Mouse (Mus musculus): ENCODE measurements at regions not wholly inside any gene's neighbourhood (a gene's known extent, or its start where the extent isn't known, plus 50 kb on each side); places are given as distances from the start of the nearest gene placed in this dataset.

- no peak for DNase-seq (ENCODE audit: low spot score)
Measured at GRCm38 (mm10) chr1:120759380-120759779, 157.2 kb downstream of the En1 start.

GRCm38 (mm10) chr1:120761364-120761763 is 159.1 kb downstream of the En1 start:
- DNase-seq (ENCODE audit: low spot score): no peak

- no peak for DNase-seq (ENCODE audit: low spot score)
Measured at GRCm38 (mm10) chr1:120762498-120762897, 160.3 kb downstream of the En1 start.

- DNase-seq (ENCODE audit: low spot score): no peak
Measured at GRCm38 (mm10) chr1:120762921-120763595, 160.8 kb downstream of the En1 start.

- no peak for DNase-seq (ENCODE audit: low spot score)
Measured at GRCm38 (mm10) chr1:120767054-120767453, 164.8 kb downstream of the En1 start.

GRCm38 (mm10) chr1:120771269-120771668 is 169.1 kb downstream of the En1 start:
- no peak for DNase-seq (ENCODE audit: low spot score)

GRCm38 (mm10) chr1:120776906-120777305 is 174.7 kb downstream of the En1 start:
- DNase-seq (ENCODE audit: low spot score): no peak

- no peak for DNase-seq (ENCODE audit: low spot score)
Measured at GRCm38 (mm10) chr1:120777468-120777867, 175.2 kb downstream of the En1 start.

GRCm38 (mm10) chr1:120795245-120795644 is 193.0 kb downstream of the En1 start:
- DNase-seq (ENCODE audit: low spot score): peak; percentile 23

GRCm38 (mm10) chr1:120801248-120801979 is 199.2 kb downstream of the En1 start:
- no peak for DNase-seq (ENCODE audit: low spot score)

GRCm38 (mm10) chr1:120801980-120802364 is 199.8 kb downstream of the En1 start:
- DNase-seq (ENCODE audit: low spot score): no peak

GRCm38 (mm10) chr1:120814441-120814840 is 212.2 kb downstream of the En1 start:
- DNase-seq (ENCODE audit: low spot score): no peak

- no peak for DNase-seq (ENCODE audit: low spot score)
Measured at GRCm38 (mm10) chr1:120816237-120816820, 214.1 kb downstream of the En1 start.

- DNase-seq (ENCODE audit: low spot score): no peak
Measured at GRCm38 (mm10) chr1:120817563-120817962, 215.3 kb downstream of the En1 start.

- no peak for DNase-seq (ENCODE audit: low spot score)
Measured at GRCm38 (mm10) chr1:120831975-120832374, 229.8 kb downstream of the En1 start.

- DNase-seq (ENCODE audit: low spot score): no peak
Measured at GRCm38 (mm10) chr1:120842596-120842995, 240.4 kb downstream of the En1 start.

- no peak for DNase-seq (ENCODE audit: low spot score)
Measured at GRCm38 (mm10) chr1:120846146-120846545, 243.9 kb downstream of the En1 start.

GRCm38 (mm10) chr1:120851860-120852503 is 249.8 kb downstream of the En1 start:
- no peak for DNase-seq (ENCODE audit: low spot score)

GRCm38 (mm10) chr1:120857566-120857965 is 255.3 kb downstream of the En1 start:
- DNase-seq (ENCODE audit: low spot score): no peak

GRCm38 (mm10) chr1:120859546-120859945 is 257.3 kb downstream of the En1 start:
- DNase-seq (ENCODE audit: low spot score): no peak

- DNase-seq (ENCODE audit: low spot score): no peak
Measured at GRCm38 (mm10) chr1:120872554-120872953, 270.3 kb downstream of the En1 start.

GRCm38 (mm10) chr1:120882959-120883549 is 280.8 kb downstream of the En1 start:
- DNase-seq (ENCODE audit: low spot score): no peak
